Mouse (Mus musculus) left cerebral cortex, postnatal 10 days (tissue): ENCODE results near the gene Arhgef12. TPM values are rescaled to one million over a fixed set of nuclear protein-coding genes. Genes with fewer than 3 reads are reported as not detected.
A peak's percentile ranks its signal among the peaks of the same experiment; 100 is the strongest.

Experiments used
- DNase-seq, 2 experiments: peaks; one replicate each; pipeline ENCODE4 v3.0.0; 2021 to 2022; ENCODE audit warnings: low spot score in 2 of 2, mixed read lengths in 1 of 2; ENCODE audit errors: extremely low spot score in 1 of 2
- intact Hi-C: fragments of 180-260 bp; cut with DNase I; formaldehyde crosslinking; loops from one replicate; pipeline ENCODE4 v1.15.1; 2025
- total RNA-seq, 2 experiments: library from RNA; stranded (reverse); gene quantifications; 2 replicates each; pipeline ENCODE4 v1.2.3; 2021

The Arhgef12 gene
- total RNA-seq, 2 experiments from 2014 or later, result 150 to 165 TPM

DNA sequence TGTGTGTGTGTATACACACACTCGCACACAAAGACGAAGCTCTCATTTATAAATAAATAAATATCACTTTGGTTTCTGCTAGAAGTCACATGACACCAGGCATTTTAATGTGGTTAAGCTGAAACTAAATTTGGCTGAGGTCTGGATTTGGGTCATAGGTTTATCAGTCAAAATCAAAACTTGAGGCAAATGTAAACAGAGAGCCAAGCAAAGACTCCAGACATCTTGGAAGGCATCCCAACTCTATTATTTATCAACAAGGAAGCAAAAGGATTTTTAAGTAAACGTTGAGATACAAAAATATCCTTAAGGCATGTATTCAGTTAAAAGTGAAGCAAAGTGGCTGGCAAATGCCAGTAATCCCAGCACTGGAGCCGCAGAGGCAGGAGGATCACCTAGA is 7.8 kb upstream of the Arhgef12 start:
- intact Hi-C loops, result no loop called here
- no peak for DNase-seq

DNA sequence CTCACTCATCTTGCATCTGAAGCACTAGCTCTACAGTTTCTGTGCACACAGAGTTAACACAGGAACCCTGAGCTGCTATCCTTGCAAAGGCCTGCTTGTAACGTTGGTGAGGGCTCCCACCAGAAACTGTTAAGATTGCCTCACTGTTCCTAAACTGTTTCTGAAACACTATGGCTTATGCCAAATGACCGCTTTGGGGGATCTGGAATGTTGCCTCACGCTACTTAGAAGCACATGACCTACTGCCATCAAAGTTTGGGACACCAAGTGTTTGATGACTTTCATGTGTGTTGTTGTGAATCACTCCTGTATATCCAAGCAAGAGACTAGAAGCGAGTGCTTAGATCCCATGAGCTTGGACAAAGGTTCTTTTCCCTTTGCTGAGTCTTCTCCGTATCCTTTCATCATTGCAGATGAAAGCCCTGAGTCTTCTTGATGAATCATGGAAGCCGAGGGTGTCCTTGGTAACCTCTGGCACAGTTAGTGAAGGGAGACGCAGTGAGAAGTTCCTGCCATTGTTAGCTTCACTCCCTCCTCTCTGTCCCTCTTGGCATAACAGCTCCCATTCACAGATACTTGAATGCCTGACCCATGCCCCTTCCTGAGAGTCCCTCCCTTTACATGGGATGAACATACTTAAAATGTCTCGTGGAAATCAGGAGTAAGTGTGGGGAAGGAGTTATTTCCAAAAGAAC is 3.4 kb upstream of the Arhgef12 start:
- no peak for DNase-seq
- intact Hi-C loops, result no loop called here

DNA sequence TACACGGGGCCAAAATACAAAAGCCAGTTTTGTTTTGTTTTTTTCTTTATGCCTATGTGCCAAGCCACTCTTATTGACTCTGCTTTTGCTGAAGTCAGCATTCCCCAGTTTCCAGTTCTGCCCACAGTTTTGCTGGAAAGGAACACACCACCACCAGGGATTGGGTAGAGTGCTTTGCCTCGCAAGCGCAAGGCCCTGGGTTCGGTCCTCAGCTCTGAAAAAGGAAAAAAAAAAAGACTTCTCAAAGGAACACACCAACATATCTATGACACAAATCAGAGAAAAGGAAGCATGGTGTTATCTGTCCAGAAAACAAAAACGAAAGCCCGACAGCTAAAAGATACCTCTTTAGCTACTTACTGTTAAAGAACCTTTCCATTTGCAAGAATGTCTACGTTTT is 2.1 kb upstream of the Arhgef12 start:
- intact Hi-C loops, result no loop called here
- DNase-seq, result no peak

DNA sequence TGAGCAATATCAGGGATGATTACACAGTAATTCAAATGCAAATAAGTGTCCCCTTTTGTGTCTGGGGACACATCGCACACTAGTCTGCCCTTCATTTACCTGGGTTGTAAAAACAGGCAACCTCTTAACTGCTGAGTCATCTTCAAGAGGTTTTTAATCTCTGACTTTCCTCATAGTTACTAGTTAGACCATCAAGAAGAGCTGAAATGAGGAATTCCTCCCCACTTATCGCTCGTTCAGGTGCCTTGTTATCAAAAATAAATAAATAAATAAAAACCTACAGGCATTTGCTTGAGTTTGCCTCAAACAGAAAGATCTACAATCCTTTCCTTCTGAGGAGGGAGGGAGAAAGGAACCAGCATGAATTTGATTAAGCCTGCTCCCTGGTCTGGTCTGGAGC is 1.7 kb upstream of the Arhgef12 start:
- intact Hi-C loops, result no loop called here

DNA sequence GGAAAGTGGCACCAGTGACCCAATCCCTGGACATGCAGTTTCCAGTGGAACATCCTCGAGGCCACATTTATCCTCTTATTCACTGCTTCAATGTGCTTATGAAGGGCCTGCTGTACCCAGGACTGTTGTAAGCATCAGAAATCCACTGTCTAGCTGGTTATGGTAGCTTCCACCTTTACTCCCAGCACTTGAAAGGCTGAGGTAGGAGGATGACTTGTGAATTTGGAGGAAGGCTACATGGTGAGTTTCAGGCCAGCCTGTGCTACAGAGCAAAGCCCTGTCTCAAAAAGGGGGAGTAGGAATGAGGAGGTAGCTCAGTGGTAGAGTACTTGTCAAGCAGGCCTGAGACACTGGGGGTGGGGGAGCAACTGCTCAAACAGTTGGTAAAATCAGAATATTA is 1.0 kb upstream of the Arhgef12 start:
- intact Hi-C loops, result no loop called here

More for the DNA sequence above, 1.7 kb upstream of the Arhgef12 start:
- DNase-seq, result no peak

DNA sequence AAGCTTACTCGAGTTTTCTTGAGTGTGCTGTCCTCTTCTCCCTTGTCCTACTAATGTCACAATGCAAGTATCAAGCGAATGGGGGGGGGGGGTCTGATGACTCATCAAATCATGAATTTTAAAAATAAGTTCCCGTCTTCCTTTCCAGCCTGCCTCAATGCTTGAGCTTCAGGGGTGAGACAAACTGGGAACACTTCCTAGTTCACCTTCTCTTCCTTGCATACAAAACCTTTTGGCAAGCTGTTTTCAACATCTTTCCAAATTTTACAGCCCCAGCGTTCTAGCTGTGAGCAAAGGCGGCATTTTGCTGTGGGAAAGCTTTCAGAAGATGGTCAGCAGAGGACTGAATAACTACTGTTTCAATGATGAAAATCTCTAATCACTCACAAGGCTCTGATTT is 516 bp upstream of the Arhgef12 start:
- no peak for DNase-seq
- intact Hi-C loops, result loop anchor here (2.0 kb wide), 1 partner anchor 107 kb away; no protein-coding TSS in a partner anchor

More for the DNA sequence above, 1.0 kb upstream of the Arhgef12 start:
- DNase-seq, result no peak

DNA sequence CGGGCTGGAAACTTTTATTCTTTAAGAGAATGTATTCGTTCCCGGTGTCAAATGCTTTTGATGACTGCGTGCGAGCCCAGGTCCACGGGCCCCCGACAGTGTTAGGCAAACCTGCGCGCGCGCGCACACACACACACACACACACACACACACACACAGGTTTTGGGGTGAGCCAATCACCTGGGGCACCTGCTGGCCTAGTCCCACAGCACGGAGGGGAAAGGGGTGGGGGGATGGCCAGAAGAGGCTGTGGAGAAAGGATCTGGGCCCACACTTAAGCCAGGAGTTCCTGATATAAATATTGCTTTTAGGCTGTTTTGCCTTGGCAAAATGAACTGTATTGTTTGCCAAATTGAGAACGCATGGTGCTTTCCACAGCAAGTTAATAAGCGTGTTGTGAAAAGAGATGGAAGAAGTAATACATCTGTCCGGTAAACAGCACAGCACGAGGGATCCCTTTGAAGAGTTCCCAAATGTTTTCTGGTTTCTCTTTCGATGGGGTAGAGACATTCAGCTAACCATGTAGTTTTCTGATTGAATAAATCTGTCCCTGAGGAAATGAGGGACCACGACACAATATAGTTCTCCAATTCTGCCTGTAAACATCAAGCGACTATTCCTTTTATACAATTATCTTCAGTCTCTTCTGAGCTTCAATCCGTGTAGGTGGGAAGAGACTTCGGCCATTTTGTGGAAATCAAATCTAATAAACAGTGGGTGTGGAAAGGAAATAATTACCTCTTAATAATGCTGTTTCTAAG is 433 bp downstream of the Arhgef12 start:
- peak in 1 of 2 experiments; percentile 55 for DNase-seq

DNA sequence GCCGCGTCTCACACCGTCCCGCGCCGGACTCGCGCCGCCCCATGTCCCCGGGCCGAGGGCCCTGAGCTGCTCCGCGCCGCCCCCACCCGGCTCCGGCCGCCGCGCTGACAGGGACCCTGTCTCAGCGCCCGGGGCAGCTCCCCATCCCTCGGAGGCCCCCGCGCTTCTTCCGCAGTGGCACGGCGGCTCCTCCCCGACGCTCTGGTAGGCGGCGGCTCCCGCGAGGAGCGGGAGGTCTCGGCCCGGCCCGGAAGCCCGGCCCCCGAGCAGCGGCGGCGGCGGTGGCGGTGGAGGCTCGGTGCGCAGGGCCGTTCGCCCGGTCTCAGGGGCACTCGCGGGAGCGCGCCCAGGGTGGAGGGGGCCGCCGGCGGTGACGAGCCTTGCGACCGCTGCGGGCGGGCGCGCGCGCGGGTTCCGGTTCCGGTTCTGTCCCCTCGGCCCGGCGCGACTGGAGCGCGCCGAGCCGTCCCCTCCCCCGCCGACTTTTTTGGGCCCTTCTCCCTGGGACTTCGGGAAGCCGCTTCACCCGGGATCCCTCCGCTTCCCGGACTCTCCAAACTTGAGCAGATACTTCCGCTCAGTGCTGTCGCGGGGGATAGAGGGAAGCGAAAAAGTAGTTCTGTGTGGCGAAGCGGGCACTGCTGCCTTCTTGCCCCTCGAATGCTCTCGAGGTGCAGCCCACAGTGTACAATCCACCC is 1.2 kb downstream of the Arhgef12 start:
- intact Hi-C loops, result loop anchor here (2.0 kb wide), 1 partner anchor 105 kb away; no protein-coding TSS in a partner anchor
- DNase-seq, result peak; percentile 89 to 97

More for the DNA sequence above, 433 bp downstream of the Arhgef12 start:
- intact Hi-C loops, result loop anchor here (2.0 kb wide), 1 partner anchor 106 kb away; no protein-coding TSS in a partner anchor

DNA sequence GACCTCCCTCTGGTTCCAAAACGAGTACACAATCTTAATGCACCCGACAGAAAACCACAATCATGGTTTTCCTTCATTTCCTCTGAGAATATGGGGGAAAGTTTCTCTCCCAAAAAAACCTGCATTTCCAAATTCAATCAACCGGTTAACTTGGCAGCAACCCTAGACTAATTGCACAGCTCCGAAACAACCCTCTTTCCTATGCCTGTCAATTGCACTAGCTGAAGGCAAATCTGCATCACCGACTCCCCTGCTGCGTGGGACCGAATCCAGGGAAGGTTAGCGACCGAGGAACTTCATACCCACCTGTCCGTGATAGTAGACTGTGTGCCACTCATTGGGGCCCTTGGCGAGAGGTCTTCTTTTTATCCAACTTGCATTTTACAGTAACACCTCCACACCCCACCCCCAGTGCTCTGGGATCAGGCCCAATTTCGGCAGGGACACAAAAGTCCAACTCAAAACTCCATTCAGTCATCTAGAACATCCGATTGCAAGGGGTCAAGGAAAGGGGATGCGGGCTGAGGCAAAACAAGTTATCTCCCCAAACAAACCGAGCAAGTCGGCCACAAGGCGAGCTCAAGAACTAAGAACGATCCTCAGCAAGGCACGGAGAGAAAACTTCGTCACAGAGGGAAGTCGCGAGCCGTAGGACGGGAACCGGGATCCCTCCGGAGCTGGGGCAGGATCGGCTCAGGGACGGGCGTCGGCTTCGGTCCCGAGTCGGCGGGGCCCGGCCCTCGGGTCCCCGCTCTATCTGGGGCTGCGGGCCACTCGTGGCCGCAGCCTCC is 2.0 kb downstream of the Arhgef12 start:
- DNase-seq, result peak in 1 of 2 experiments; percentile 55
- intact Hi-C loops, result no loop called here

DNA sequence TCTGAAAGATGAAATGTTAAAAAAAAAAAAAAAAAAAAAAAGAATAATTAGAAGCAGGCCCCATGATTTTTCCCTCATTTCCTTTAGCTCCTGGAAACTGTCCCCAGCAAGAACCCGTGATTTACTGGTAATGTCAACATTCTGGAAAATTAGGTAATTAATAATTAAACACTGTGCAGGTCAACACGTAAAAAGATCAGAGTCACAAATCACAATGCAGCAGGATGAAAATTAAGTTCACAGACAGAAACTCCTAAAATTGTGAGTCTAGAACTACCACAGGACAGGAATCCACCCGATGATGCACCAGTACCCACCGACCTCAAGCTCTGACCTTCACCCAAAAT is 2.5 kb downstream of the Arhgef12 start:
- no peak for DNase-seq
- intact Hi-C loops, result no loop called here

DNA sequence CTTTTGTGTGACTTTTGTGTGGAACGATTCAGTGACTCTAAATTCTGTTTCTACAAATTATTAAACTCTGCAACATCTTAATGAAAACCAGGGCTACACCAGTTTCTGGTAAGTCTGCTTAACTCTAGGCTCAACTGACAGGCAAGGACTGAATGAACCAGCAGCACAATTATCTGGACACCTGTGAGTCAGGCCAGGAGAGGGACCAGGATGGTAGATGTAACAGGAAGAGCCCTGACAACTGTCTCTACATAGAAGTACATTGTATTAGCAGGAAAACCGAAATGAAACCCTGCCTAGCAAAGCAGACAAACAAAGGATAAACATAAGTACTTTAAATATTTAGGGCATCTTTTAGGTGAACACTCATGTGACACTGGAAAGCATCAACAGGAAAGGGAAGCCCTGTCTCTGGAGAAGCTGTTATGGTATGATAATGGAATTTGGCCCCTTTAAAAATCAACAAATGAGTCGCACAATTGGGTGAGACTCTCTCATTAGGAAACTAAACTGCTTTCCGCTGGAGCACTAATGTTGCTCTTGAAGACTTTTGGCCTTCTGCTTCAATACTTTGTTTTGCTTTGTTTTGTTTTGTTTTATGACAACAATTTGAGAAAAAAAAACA is 3.3 kb downstream of the Arhgef12 start:
- DNase-seq, result no peak
- intact Hi-C loops, result no loop called here

DNA sequence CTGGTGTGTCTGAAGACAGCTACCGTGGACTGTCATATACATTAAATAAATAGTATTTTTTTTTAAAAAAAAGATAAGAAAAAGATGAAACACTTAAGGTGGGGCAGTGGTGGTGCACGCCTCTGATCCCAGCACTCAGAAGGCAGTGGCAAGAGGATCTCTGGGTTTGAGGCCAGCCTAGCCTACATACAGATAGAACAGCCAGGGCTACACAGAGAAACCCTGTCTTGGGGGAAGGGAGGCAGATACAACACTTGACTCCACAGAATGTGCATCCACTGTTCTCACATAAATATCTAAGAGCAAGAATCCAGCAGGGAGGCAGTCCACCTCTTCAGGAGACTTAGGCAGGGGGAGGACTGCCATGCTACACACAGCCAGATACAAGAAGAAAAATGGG is 4.1 kb downstream of the Arhgef12 start:
- intact Hi-C loops, result no loop called here
- DNase-seq, result no peak

DNA sequence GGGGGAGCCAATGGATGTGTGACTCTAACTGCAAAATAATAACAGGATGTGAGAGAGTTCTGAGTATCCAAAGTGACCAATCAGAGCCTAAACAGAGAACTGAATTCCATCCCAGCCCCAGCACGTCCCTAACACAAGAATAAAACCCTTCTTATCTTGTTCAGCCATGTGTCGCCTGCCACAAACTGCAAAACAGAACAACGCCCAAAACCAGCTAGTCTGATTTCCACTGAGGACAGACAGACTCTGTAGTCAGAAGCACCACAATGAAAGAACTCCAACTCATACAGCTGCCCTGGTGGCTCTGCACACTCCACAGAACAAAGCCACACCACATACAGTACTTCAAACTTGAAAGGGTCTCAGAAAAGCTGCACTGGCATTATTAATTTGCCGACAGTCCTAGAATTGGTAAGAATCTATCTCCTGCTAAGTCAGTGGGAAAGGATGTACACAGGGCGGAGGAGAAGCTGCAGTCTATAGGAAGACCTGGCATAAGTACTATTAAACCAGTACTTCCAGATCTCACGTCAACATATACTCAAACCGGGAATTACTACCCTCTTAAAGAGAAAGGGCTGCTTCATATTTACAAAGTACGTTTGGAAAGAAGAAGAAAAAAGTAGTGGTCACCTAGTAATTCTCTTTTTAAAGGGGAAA is 5.0 kb downstream of the Arhgef12 start:
- intact Hi-C loops, result no loop called here
- no peak for DNase-seq

DNA sequence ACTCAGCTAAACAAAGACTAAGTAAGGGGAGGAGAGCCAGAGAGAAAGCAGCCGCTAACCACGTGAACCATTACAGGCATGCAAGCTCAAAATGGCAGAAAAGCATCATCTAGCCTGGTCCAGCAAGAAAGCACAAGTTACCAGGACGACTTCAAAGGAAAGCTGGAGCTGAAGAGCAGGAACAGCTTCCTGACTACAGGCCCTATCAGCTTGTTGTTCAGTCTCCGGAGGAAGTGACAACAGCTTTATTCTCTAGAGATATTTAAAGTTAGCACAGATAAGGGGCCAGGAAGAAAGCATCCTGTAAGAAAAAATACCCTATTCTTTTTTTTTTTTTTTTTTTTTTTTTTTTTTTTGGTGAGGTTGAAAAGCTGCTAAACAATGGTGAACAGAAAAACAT is 8.1 kb downstream of the Arhgef12 start:
- DNase-seq, result no peak
- intact Hi-C loops, result no loop called here

DNA sequence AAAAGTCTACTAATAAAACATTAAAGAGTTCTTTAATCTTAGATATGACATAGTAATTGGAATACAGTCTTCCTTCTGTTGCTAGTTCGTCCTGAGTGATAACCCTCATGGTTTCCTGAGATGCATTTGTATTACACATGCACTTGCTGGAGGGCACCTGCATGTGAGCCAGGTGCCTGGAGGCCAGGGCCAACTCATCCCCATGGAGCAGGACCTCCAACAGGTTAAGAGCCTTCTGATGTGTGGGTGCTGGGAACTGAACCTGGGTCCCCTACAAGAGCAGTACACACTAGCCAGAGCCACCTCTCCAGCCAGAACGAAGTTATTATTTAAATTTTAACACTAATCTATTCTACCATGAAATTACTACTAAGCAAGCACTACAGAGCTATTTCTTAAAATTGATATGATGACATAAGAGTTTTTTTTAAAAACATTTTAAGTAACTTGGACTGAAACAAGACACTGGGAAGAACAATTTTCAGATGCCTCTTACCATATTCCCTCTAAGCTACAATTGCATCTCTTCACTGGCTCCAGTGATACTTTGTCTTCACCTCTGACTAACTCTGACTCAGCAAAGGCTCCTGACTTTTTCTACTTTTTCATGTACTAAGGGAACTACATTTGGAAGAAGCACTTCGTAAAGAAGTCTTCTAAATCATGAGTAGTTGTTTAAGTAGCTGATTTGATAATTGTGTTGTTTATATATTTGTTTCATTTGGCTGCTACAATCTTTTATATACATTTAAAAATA is 9.1 kb downstream of the Arhgef12 start:
- intact Hi-C loops, result no loop called here
- no peak for DNase-seq

DNA sequence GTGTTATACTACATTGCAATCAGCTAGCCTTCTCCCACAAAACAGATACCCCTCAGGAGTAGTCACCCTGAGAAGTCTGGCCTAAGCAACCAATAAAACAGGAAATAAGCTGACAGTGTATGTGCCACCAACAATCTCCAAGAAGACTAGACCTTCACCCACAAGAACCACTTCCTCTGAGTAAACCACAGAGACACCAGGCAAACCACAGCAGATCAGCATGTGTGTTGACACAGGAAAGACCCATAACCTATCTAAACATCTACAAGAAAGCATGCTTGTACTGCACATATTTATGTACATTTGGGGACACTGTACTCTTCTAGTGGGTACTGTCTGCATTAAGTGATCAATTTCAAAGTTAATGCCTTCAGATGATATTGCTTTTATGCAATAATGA is 10.7 kb downstream of the Arhgef12 start:
- intact Hi-C loops, result no loop called here
- DNase-seq, result no peak

DNA sequence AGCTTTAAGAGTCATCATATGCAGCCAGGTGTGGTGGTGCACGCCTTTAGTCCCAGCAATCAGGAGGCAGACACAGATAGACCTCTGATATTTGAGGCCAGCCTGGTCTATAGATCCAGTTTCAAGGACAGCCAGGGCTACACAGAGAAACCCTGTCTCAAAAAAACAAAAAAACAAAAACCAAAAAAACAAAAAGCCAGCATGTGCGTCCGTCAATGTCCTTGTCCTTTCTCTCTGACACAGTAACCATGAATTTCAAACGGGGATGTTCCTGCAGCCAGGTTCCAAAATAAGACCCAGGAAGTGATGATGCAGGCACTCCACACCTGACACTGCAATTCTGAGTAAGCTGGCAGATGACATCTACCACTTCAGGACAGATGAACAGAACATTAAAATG is 12.2 kb downstream of the Arhgef12 start:
- intact Hi-C loops, result no loop called here
- DNase-seq, result no peak
